Mouse (Mus musculus) lung, embryonic 16.5 days (tissue): ENCODE results near the gene Olfr1495. TPM values are rescaled to one million over a fixed set of nuclear protein-coding genes. Genes with fewer than 3 reads are reported as not detected.
"Not testable (repeated sequence)": the region's sequence is repeated elsewhere in the genome, so short reads cannot be mapped to it uniquely, and the experiment has no call there.

Experiments
- ATAC-seq: fragments of 200-750 bp; cut with Nextera tagmentation; 2 replicates; pipeline ENCODE4 v1.8.0; 2017; ENCODE audit warnings: low read depth, mild to moderate bottlenecking, moderate library complexity
- H3K27ac ChIP-seq: fragments of 300-500 bp; sonication (generic); 2 replicates; pipeline ENCODE4 v1.5.1; 2014; ENCODE audit warnings: mild to moderate bottlenecking, control low read depth, low read length
- H3K27me3 ChIP-seq: fragments of 300-500 bp; sonication (generic); 2 replicates; pipeline ENCODE4 v1.6.1; 2014; ENCODE audit warnings: low read depth, low read length, mixed read lengths; ENCODE audit not compliant: control insufficient read depth, insufficient read depth
- H3K36me3 ChIP-seq: fragments of 300-500 bp; sonication (generic); 2 replicates; pipeline ENCODE4 v1.6.1; 2014; ENCODE audit warnings: low read length; ENCODE audit not compliant: control insufficient read depth, insufficient read depth
- H3K4me1 ChIP-seq: fragments of 300-500 bp; sonication (generic); replicated peaks from 2 replicates; pipeline ENCODE4 v1.6.1; 2014; ENCODE audit warnings: low read length, mixed read lengths; ENCODE audit not compliant: control insufficient read depth, insufficient read depth
- H3K4me2 ChIP-seq: fragments of 300-500 bp; sonication (generic); 2 replicates; pipeline ENCODE4 v1.6.1; 2014; ENCODE audit warnings: low read depth, low read length, control low read depth
- H3K4me3 ChIP-seq: fragments of 300-500 bp; sonication (generic); 2 replicates; pipeline ENCODE4 v1.5.1; 2014; ENCODE audit warnings: mild to moderate bottlenecking, low read length, control low read depth
- H3K9ac ChIP-seq: fragments of 300-500 bp; sonication (generic); 2 replicates; pipeline ENCODE4 v1.6.1; 2014; ENCODE audit warnings: low read length, control low read depth
- H3K9me3 ChIP-seq: fragments of 300-500 bp; sonication (generic); 2 replicates; pipeline ENCODE4 v1.6.1; 2016; ENCODE audit warnings: low read length; ENCODE audit not compliant: control insufficient read depth
- WGBS: fragments of 180-500 bp; shearing (Covaris S2); extraction: QIAGEN DNeasy Blood & Tissue Kit; methylation state at CpG from one replicate; pipeline ENCODE4 v1.1.7; 2014; 5-methylcytosine and 5-hydroxymethylcytosine counted together
- polyA plus RNA-seq: library from polyadenylated mRNA; unstranded; fragments of >200 nt; fragmentation: Nextera tagmentation; extraction: Ambion mirVana; gene quantifications from 2 replicates; pipeline ENCODE4 v1.2.1, GENCODE M21; 2015

Olfr1495 gene
- polyA plus RNA-seq: not detected in 2 replicates

DNA sequence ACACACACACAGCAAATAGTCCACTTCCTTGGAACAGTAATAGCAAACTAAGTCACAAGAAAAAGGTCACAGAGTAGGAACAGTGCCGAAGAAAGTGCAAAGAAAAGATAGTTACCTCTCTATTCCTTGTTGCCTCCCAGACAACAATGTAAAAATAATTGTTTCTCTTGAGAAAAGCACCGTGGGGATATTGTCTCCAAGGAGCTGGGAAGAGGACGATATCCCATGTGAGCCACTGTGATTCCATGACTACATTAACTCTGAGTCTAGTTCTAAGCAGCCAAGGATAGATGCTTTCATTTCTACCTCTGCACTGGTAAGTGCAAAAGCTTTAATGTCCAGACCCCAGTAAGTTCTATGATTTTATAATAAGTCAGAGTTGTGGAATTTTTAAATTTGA is at the start of gene Olfr1495:
Gene Olfr1495, plus strand, starts transcription at position 301 of the 400 bp plus-strand sequence.
- H3K4me2 ChIP-seq: no peak within 1 kb of the TSS
- no peak within 1 kb of the TSS for H3K4me3 ChIP-seq
- no peak within 1 kb of the TSS for H3K9ac ChIP-seq
- no peak for ATAC-seq
- no peaks in the 10 kb centered on the region for H3K9me3 ChIP-seq
- no peak within 1 kb of the TSS for H3K27ac ChIP-seq
- H3K36me3 ChIP-seq: no peaks in the 10 kb centered on the region
- no peaks in the 10 kb centered on the region for H3K4me1 ChIP-seq
- no peaks in the 10 kb centered on the region for H3K27me3 ChIP-seq
- 71% methylated on average over 3 of the region's 3 CpGs for WGBS

DNA sequence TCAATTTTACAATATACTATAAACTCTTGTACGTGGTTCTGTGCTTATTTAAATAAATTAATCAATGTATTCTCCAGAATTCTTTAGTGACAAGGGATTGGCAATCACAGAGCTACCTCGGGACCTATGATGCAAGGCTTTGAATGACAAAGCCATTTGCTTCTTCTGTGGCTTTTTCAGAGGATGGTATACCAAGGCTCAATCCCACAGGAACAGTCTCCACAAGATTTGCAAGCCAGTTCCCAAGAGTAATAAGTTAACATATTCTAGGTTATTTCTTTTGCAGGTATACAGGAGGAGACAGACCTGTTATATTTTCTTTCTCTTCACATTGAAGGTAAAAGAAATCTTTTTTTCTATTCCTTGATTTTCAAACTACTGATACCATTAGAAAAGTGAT is 41.4 kb upstream of the Olfr1495 start, which contains the start of gene Olfr1493-ps1:
Gene Olfr1493-ps1, plus strand, starts transcription at position 301 of the 400 bp plus-strand sequence.
- Histone ChIP-seq H3K27ac (no peak within 1 kb of the TSS), H3K4me1 (no peaks in the 10 kb centered on the region), H3K9me3 (peaks cover 3% of the 10 kb centered on the region; the same call in 1 of the 2 replicates), H3K4me3 (no peak within 1 kb of the TSS), H3K4me2 (no peak within 1 kb of the TSS), H3K9ac (no peak within 1 kb of the TSS), H3K27me3 (no peaks in the 10 kb centered on the region), H3K36me3 (no peaks in the 10 kb centered on the region)
- 38% methylated on average over 2 of the region's 2 CpGs for WGBS
- no peak for ATAC-seq

DNA sequence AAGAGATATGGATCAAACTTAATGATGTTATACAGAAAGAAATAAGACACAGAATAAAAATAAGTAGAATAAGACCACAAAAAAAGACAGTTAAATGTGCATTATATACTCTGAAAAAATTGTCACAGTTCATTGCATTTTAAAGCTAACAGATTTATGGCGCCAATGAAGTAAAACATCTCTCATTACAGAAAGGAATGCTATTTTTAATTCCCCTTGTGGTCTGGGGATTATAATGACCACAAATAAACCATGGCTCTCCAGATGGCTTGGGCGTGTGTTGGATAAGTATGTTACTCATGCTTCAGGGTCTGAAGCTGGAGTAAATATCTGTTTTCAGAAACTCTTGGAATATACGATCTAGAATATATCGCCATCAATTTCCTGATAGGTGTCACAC is 25.0 kb upstream of the Olfr1495 start, which contains the start of gene Olfr1494:
Gene Olfr1494, plus strand, starts transcription at position 301 of the 400 bp plus-strand sequence.
- Histone ChIP-seq H3K9ac (no peak within 1 kb of the TSS), H3K36me3 (no peaks in the 10 kb centered on the region), H3K4me3 (no peak within 1 kb of the TSS), H3K4me1 (no peaks in the 10 kb centered on the region), H3K27me3 (no peaks in the 10 kb centered on the region), H3K4me2 (no peak within 1 kb of the TSS), H3K9me3 (no peaks in the 10 kb centered on the region), H3K27ac (no peak within 1 kb of the TSS)
- no peak for ATAC-seq
- 83% methylated on average over 4 of the region's 4 CpGs for WGBS

DNA sequence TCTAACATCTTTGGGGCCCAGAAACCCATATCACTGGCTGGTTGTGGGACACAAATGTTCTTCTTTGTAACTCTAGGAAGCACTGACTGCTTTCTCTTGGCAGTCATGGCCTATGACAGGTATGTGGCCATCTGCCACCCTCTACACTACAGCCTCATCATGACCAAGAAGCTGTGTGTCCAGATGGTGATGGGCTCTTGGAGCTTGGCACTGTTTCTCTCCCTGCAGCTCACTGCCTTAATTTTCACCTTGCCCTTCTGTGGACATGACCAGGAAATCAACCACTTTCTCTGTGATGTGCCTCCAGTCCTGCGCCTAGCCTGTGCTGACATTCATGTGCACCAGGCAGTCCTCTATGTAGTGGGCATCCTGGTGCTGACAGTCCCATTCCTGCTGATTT is 15.0 kb upstream of the Olfr1495 start:
- Histone ChIP-seq H3K27me3 (no peaks in the 10 kb centered on the region), H3K4me2 (no peak overlapping the region), H3K9ac (no peak overlapping the region), H3K27ac (no peak overlapping the region), H3K36me3 (no peaks in the 10 kb centered on the region), H3K4me1 (no peaks in the 10 kb centered on the region), H3K4me3 (no peak overlapping the region), H3K9me3 (no peaks in the 10 kb centered on the region)
- ATAC-seq: no peak
- WGBS: 58% methylated on average over 1 of the region's 1 CpGs

DNA sequence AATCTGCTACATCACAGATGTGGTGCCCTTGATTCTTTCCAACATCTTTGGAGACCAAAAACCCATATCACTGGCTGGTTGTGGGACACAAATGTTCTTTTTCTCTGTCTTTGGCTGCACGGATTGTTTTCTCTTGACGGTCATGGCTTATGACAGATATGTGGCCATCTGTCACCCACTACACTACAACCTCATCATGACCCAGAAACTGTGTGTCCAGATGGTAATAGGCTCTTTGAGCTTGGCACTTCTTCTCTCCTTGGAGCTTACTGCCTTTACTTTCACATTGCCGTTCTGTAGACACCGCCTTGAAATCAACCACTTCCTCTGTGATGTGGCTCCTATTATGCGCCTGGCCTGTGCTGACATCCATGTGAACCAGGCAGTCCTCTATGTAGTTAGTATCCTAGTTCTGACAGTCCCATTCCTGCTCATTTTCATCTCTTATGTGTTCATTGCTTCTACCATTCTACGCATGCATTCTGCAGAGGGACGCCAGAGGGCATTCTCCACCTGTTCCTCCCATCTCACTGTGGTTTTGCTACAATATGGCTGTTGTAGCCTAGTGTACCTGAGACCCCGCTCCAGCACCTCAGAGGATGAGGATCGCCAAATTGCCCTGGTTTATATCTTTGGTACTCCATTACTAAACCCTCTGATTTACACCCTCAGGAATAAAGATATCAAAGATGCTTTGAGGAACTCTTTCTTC is 4.3 kb downstream of the Olfr1495 start:
- Histone ChIP-seq H3K4me2 (no peak overlapping the region), H3K27me3 (no peaks in the 10 kb centered on the region), H3K36me3 (no peaks in the 10 kb centered on the region), H3K9ac (no peak overlapping the region), H3K4me1 (no peaks in the 10 kb centered on the region), H3K4me3 (no peak overlapping the region), H3K9me3 (no peaks in the 10 kb centered on the region), H3K27ac (no peak overlapping the region)
- no peak for ATAC-seq
- WGBS: 89% methylated on average over 9 of the region's 9 CpGs

DNA sequence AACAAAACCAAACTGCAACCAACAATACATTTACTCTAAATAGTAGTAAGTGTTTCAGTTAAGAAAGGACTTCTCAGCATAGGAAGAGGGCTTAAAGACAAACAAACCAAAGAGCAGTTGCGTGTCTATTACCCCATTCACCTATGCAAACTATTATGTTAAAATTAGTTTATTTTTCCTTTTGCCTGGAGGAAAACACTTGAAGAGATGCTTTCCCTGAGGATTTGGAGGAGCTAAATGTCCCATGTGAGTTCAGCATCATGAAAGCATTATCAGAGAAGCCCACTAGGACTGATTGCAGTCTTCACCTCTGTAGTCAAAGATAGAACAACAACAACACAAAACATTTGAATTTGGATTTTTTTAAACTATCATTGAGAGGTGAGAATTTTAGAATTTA is 13.2 kb downstream of the Olfr1495 start, which contains the start of gene Olfr1496:
Gene Olfr1496, plus strand, starts transcription at position 301 of the 400 bp plus-strand sequence.
- Histone ChIP-seq H3K27me3 (no peaks in the 10 kb centered on the region), H3K4me1 (no peaks in the 10 kb centered on the region), H3K4me3 (no peak within 1 kb of the TSS), H3K4me2 (no peak within 1 kb of the TSS), H3K9me3 (no peaks in the 10 kb centered on the region), H3K36me3 (no peaks in the 10 kb centered on the region), H3K9ac (no peak within 1 kb of the TSS), H3K27ac (no peak within 1 kb of the TSS)
- ATAC-seq: no peak
- 64% methylated on average over 1 of the region's 1 CpGs for WGBS

DNA sequence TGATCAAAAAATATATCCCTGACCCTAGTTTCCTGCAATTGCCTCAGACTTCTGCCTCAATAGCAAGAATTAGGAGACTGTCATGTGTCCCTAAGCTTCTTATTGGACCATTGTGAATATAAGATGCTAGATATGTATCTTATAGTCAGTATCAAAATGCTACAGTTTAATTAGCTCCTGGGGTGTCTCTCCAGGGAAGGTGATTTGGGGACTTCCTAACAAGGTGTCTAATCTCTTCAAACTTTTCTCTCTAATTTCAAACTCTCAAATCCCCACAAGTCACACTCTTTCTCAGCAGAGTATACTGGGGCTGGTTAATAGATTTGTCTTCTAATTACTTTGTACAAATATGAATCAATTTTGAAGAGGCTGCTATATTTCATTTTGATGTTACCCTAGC is 33.7 kb downstream of the Olfr1495 start, which contains the start of gene Olfr1497:
Gene Olfr1497, minus strand, starts transcription at position 101 of the 400 bp plus-strand sequence.
- Histone ChIP-seq H3K9me3 (no peaks in the 10 kb centered on the region), H3K36me3 (no peaks in the 10 kb centered on the region), H3K27me3 (no peaks in the 10 kb centered on the region), H3K4me3 (no peak within 1 kb of the TSS), H3K9ac (no peak within 1 kb of the TSS), H3K4me2 (no peak within 1 kb of the TSS), H3K4me1 (no peaks in the 10 kb centered on the region), H3K27ac (no peak within 1 kb of the TSS)
- ATAC-seq: no peak

DNA sequence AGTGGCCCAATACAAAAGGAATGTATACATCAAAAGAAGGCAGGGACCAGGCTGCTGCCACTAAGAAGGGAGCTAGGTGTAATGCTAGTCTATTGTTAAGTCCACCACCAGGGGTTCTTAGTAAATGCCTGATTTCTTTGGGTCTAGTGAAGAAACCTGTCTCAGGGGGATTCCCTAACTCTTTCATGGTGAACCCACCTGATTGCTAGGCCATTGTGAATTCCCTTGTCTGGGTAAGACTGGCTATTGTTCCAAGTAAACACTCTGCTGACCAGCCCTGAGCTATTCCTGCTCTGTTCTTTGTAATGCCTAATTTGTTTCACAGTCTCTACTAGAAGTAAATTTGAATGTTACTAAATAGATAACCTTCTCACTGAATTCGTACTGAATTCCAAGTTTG is 41.1 kb downstream of the Olfr1495 start:
- H3K9ac ChIP-seq, H3K4me3 ChIP-seq, ATAC-seq, H3K4me2 ChIP-seq, H3K4me1 ChIP-seq, H3K36me3 ChIP-seq, H3K9me3 ChIP-seq, H3K27ac ChIP-seq, H3K27me3 ChIP-seq: not testable (repeated sequence)
- WGBS: 36% methylated on average over 1 of the region's 1 CpGs

DNA sequence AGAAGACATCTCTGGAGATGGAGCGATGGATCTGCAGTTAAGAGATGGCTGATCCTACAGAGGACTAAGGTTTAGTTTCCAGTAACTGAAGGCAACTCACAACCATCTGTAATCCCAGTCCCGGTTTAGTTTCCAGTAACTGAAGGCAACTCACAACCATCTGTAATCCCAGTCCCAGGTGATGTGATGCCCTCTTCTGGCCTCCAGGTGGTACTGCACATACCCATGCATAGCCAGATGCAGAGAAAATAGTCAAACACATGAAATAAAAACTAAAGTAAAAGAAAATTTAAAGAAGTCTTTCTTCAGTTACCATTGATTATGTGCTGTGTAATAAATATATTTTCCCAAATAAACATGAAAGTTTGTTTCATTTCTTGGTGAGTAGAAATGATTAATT is 48.4 kb downstream of the Olfr1495 start:
- Histone ChIP-seq H3K4me2 (no peak overlapping the region), H3K4me1 (no peaks in the 10 kb centered on the region), H3K36me3 (no peaks in the 10 kb centered on the region), H3K27ac (no peak overlapping the region), H3K9me3 (no peaks in the 10 kb centered on the region), H3K4me3 (no peak overlapping the region), H3K27me3 (no peaks in the 10 kb centered on the region), H3K9ac (no peak overlapping the region)
- no peak for ATAC-seq
- 63% methylated on average over 2 of the region's 2 CpGs for WGBS
